Mouse (Mus musculus) embryo, embryonic 11 days (tissue): ENCODE results near the gene C2cd2.

Source experiments
- DNase-seq: peaks from one replicate; pipeline ENCODE4 v3.0.0-alpha.2; 2015

C2cd2 gene

DNA sequence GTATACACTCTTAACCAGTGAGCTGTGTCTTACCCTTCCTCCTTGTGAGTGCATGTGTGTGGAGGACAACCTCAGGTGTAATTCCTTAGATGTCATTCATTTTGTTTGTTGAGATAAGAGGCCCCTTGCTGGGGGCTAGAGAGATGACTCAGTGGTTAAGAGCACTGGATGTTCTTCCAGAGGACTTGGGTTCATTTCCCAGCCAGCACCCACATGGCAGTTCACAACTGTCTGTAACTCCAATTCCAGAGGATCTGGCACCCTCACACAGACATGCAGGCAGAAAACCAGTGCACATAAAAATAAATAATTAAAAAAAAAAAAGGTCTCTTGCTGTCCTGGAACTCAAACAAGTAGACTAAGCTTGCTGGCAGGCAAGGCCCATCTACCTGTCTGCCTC lies 20.6 kb downstream of the C2cd2 start:
- no peak for DNase-seq

DNA sequence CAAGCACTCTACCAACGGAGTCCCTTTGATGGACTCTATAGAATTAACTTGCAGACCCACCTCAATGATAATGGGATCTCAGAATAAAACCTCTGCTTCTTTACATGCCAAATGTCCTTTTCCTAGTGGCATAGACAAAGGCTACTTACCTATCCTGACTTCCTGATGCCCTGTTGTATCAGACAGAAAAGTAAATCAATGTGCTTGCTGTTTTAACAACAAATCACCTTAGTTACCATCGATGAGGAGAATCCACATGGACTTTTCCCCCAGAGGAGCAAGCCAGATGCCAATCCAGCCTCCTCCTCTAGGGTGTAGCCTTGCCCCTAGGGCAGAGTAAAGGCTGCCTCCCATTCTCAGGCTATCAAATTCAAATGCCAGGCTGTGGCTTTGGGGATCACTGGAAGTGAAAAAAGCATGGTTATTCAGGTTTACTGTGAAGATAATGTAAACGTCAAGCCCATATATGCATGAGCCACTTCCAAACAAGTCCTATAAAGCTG lies 21.9 kb downstream of the C2cd2 start:
- no peak for DNase-seq

GRCm38 (mm10) chr16:97935815-97936214 lies 26.6 kb downstream of the C2cd2 start:
- no peak for DNase-seq

DNA sequence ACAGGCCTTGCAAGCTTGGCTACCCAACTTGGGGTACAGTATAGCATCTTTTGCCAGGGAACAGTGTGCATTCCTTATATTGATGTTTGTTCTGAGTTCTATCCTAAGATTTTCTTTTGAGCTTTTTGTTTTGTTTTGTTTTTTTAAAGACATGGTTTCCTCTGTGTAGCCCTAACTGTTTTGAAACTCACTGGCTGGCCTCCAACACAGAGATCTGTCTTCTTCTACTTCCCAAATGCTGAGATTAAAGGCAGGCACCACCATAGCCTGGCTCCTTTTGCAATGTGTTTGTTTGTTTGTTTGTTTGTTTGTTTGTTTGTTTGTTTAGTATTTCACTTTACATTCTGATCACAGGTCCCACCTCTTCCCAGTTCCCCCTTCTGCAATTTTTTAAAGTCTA lies 32.2 kb downstream of the C2cd2 start:
- DNase-seq = no peak

DNA sequence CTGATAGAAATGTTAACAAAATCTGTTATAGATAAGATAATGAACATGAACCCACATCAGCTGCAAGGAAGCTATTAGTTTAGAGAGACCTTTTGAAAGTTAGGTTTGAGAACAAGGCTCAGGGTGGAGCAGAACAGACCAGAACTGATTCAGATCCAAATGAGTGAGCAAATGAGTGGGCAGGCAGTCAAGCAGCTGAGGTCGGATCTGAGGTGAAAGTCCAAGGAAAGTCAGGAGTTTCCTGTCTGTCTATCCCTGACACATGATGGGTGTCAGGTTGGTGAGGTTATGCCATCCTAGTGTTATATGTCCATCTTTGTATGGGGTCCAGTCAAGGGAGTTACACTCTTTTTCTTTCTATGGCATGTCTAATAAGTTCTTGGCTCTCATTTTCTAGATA lies 32.9 kb downstream of the C2cd2 start:
- no peak for DNase-seq

GRCm38 (mm10) chr16:97927331-97927938 lies 35.0 kb downstream of the C2cd2 start:
- DNase-seq = no peak

DNA sequence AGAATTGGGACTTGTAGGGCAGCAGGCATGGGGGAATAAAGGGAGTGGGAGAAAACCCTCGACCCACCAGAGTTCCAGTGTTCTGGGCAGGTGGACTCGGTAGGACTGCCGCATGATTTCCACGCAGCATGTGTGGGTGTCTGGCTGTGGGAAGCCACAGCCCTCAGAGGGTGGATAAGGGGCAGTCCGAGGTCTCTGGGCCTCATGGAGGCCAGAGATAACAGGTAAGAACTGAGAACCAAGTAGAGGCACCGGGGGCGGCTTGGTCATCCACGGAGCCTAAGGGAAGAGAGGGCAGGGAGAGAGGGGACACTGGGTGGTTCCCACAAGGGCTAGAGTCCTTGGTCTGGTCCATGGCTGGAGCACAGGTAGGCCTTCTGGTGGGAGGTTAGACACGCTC lies 36.0 kb downstream of the C2cd2 start:
- no peak for DNase-seq

GRCm38 (mm10) chr16:97925760-97926159 lies 36.6 kb downstream of the C2cd2 start:
- DNase-seq = no peak

GRCm38 (mm10) chr16:97923700-97924099 lies 38.7 kb downstream of the C2cd2 start:
- DNase-seq = no peak

DNA sequence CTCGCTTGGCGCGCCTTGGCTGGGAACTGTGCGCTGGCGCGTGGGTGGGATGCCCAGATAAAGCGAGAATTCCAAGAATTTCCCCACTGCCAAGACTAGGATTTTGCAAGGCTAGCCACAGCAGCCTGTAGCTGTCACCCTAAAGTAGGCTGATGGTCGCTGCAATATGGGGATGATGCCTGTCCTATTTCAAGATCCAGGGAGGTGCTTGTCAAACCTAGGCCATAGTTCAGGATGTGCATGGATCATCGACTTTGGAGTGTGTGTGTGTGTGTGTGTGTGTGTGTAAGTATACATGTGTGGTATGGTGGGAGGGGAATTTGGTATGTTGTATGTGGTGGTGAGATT lies 39.6 kb downstream of the C2cd2 start:
- no peak for DNase-seq

DNA sequence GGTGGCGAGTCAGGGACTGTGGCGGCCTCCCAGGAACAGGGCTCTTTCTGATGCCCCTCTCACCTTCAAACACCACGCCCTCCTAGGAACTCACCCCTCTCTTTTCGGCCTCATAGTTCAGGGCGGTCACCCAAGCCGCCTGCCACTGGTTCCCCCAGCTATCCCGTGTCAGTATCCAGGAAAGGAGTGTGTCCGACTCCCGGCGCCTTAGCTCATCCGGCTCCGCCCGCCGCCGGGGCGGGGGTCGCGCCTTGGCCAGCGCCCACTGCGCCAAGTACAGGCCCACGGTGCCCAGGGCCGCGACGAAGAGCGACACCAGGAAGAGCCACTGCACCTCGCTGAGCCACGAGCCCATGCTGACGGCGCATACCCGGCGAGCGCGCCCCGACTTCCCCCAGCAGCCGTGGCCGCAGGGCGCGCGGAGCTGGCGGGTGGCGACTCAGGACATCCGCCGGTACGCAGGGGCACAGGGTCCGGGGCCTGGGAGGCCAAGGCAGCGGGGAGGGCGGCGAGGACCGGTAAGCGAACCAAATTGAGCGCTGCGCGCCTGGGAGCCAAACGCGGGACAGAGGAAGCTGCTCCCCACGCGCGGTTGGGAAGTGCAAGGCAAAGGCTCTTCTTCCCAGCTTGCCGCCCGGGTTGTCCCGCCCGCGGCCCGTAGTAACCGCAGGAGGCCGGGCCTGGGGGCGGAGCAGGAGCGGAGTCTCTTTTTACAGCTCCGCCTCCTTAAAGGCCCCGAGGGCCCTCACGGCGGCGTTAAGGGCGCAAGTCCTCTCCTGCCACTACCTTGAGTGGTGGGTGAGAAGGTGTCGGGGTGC lies 40.2 kb downstream of the C2cd2 start:
- DNase-seq = peak; percentile 91

DNA sequence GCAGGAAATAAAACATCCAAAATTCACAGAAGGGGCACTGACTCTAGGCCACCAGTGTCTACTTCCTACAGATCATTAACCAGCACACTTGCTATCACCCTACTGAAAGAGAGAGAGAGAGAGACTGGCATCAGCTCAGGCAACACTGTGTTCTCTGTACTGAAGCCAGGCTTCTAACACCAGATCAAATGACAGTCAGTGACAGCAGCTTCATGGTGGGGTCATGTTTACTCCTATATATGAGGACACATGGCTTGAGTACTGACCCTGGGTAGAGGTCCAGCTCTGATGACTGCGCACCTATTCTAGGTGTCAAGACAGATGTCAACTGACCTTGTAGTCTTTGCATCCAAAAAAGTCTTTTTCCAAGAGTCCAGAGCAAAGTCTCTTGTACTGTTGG lies 41.8 kb downstream of the C2cd2 start:
- DNase-seq = no peak

DNA sequence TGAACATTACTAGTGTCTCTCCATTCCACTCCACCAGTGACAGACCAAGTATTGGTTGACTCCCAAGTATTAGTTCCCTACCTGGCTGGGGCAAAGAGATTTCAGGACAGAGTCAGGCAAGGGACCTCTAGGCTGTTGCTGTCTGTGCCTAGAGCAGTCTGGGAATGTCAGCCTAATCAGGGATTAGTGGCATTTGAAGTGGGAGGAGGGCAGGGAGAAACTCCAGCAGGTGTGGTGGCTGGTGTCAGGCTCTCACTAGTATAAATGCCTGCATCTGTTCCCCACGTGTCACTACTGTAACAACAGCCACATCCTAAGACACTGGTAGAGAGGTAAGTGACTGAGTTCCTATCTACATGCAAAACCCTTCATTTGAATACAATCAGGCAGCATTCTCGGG lies 42.6 kb downstream of the C2cd2 start:
- DNase-seq = no peak

DNA sequence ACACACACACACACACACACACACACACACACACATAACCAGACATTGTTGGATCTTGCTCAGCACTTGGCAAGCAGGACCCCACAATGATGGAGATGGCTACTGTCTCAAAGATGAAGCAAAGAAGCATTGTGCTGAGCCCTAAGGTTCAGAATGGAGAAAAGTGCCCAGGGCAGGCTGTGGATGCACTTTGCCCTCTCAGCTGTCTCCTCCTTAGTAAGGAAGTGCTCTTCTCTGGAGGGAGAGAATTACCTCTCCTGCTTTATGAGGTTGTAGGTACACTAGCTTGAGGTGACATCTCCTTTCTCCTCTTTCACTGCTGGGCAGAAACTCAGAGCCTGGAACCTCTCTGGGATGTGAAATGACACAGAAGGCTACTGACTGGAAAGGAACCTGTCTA lies 49.5 kb downstream of the C2cd2 start:
- DNase-seq = no peak

GRCm38 (mm10) chr16:97909356-97909755 lies 53.0 kb downstream of the C2cd2 start:
- DNase-seq = no peak

DNA sequence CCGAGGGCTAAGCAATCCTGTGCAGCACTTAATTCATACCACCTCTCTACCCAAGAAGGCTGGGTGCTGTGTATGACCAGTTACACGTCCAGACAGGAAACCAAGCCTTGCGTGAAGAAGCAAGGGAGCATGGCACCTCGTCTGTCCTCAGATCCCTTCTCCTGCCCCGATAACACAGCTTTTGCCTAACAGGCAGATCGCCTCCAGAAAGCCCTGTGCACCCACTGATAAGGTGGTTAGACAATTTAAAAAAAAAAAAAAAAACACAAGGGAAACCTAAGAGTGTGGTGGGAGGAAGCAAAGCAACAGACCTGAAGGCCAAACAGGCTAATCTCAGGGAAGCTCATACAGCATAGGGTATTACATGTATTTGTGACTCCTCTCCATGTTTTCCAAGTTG lies 54.9 kb downstream of the C2cd2 start:
- DNase-seq = no peak

DNA sequence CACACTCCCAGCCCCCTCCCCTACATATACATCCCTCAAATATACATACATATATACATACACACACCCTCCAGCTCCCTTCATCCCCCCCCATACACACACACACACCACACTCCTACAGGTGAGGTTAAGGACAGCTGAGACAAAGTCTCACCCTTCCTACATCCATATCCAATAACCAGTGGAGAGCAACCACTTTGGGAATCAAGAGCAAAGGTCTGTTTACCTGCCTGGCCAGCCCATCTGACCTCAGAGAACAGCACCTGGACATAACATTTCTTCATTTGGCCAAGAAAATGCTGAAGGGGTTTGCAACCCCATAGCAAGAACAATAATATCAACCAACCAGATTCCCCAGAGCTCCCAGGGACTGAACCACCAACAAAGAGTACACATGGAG lies 56.1 kb downstream of the C2cd2 start:
- DNase-seq = no peak

DNA sequence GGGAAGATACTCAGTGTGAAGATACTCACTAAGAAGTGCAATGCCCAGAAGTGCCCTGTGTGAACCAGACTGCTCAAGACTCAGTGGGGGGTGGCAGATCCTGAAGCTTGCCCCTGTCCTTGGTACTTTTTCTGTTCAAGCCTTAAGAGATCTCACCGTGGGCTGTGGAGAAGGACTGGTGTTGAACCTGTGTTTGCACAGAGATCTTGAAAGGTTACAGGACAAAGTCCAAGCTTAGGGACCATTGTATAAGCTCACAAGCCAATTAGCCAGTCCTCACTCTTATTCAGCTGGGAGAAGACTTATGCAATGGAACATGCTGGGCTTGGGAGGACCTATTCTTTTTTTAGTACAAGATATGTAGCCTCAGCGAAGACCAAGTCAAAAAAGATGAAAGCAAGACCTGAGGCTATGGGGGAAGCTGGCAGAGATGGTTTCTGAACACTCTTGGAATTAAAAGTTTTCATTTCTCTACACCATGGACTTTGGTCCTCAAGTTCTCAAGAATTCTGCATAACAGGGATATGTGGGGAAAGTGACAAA lies 56.9 kb downstream of the C2cd2 start:
- DNase-seq = no peak

DNA sequence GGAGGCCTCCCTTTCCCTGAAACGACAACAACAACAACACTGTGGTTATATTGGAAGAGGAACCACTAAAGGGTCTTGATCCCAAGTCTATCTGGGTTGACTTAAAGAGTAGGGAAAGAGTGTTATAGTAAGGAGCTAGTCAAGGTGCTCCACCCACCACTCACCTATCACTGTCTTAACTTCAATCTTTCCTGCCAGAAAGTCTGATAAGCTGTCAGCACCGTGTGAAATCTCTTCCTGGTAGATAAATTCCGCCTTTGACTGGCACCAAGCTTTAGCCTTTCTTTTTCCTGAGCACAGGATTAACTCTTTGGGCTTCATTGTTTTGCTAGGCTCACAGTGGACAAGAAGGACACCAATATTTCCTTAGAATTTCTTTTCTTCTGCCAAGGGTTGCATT lies 58.4 kb downstream of the C2cd2 start:
- no peak for DNase-seq

DNA sequence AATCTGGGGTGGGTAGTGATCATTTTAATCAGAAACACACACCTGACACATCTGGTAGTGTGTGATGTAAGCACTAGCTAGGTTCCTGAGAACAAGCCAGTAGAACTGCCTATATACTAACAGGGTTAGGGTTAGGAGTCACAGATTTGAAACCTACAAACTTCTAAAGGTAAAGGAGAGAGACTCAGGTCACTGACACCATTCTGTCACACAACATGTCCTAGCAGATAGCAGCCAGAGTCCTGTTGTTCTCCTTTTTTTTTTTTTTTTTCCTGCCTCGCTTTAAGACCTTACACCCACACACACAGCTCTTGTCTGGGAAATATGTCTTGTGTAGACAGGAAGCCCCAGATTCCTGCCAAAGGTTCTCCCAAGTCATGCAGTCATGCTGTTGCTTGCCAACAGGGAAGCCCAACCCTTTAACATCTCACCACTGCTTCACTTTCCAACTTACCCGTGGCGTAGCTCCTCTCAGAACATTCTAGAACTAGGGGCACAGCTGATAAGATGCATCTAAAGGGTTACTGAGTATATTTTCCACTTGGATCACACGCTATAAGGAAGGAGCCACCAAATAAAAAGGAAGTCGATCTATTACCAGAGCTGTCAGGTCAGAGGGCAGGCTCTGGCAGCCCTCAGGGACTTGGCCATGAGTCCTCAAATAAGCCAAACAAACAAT lies 64.9 kb downstream of the C2cd2 start:
- DNase-seq = no peak

GRCm38 (mm10) chr16:97887762-97888161 lies 74.6 kb downstream of the C2cd2 start:
- DNase-seq = no peak

- DNase-seq = no peak
These were observed 78.7 kb downstream of the C2cd2 start for GRCm38 (mm10) chr16:97883696-97884095.

DNA sequence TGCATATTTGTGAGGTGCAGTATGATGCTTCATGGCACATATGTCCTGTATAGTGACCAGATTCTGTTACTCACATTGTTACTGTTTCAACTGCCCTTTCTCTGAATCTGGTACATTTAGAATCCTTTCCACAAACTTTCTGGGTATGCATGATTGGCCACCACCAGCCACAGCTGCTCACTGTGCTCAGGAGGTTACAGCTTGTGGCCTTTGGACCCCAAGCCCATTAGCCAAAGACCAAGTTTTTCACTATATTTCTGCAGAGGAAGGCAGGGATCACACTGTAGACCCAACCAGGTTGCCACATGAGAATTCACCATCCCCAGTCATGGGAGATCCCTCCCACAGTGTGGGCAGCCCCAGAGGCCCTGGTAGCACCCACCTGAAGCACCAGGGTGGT lies 79.5 kb downstream of the C2cd2 start:
- DNase-seq = no peak

- DNase-seq = peak; percentile 51
These were observed 83.3 kb downstream of the C2cd2 start for GRCm38 (mm10) chr16:97879134-97879533.
